Mouse (Mus musculus) stomach, postnatal 0 days (tissue): ENCODE results near the gene Hspb7.

Experiments
- CTCF ChIP-seq: IDR thresholded peaks from 2 replicates; pipeline ENCODE4 v1.5.1; 2016; ENCODE audit warnings: antibody characterized with exemption, low read depth, mild to moderate bottlenecking, moderate library complexity
- EP300 ChIP-seq: optimal IDR thresholded peaks from 2 replicates; pipeline ENCODE3; 2016; ENCODE audit warnings: antibody characterized with exemption

GRCm38 (mm10) chr4:141387933-141388332 is 32.6 kb upstream of the Hspb7 start:
- TF ChIP-seq CTCF, result no peak
- no peak for TF ChIP-seq EP300
